In the genomic region with DNA sequence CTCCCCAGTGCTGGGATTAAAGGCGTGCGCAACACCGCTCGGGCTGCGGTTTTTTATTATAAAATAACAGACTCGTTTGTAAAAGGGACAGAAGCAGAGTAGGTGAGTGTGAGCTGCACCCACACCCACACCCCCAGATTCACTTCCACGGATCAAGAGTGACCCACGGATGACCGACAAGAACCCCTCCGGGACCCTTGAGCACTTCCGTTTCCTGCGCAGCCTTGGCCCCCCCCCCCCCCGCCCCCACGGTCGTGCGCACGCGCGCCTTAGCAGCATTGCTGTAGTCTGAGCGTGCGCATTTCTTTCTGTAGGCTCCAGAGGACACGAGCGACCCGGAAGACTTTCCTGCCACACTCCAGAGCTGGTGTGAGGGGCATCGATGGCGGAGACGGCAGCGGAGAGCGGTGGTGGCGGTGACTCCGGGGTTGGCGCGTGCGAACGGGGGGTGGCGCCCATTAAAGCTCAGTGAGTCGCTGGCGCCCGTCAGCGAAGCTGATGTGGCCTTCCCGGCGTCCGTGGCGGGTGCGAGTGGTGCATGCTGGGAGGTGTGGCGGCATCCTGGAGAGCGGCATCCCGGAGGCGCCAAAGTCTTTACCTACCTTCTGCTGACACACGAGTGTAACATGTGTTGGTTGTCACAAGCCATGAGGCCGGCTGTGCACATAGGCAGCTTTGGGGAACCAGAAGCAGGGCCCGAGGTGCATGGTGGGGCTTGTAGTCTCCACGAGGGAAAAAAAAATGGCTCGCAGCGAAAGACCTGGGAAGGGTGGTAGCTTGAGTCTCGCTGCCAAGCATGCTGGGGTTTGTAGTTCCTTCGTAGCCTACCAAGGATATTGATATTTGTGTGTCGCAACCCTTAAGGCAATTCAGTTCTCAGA, we compare ENCODE assay signal across 8 mouse cellular contexts. TPM values are rescaled to one million over a fixed set of nuclear protein-coding genes. Genes with fewer than 3 reads are reported as not detected.
DNase-seq lines count a peak whose midpoint lies in the region; ATAC-seq lines count a peak whose summit lies in the region.

A gene (plus strand): TSS at position 284 of the 881 bp plus-strand sequence.

- peaks cover 13% of the 10 kb centered on the region for H3K27me3 ChIP-seq in hindbrain, embryonic 13.5 days

- peaks cover 29% of the 10 kb centered on the region for H3K4me1 ChIP-seq in hindbrain, embryonic 13.5 days (replicated peaks)

- H3K36me3 ChIP-seq in hindbrain, embryonic 13.5 days, result peaks cover 34% of the 10 kb centered on the region

- H3K27ac ChIP-seq in hindbrain, embryonic 13.5 days, result peak within 1 kb of the TSS; percentile 96

- peak; percentile 95 for DNase-seq in NIH3T3 (ENCODE audit: low read depth)
- DNase-seq in cerebellum, postnatal 14 days, result peak; percentile 89 to 92
- peak; percentile 83 to 86 for DNase-seq in frontal cortex, postnatal 14 days (ENCODE audit: low spot score in 2 of 2)
- peak; percentile 92 to 93 for DNase-seq in layer of hippocampus, postnatal 36 days
- DNase-seq in lung, postnatal 36 days, result peak; percentile 95
- DNase-seq in retina, postnatal 1 day, result peak; percentile 94
- peak; percentile 85 to 98 for DNase-seq in urinary bladder, adult 18-20 months (ENCODE audit: low spot score in 2 of 2)

- H3K9ac ChIP-seq in hindbrain, embryonic 13.5 days, result peak within 1 kb of the TSS; percentile 85

- peak; percentile 84 for ATAC-seq in hindbrain, embryonic 13.5 days (ENCODE audit: low FRiP score)

- WGBS in hindbrain, embryonic 13.5 days, result 3% methylated on average over 57 of the region's 58 CpGs

- H3K9me3 ChIP-seq in hindbrain, embryonic 13.5 days, result no peaks in the 10 kb centered on the region

- H3K4me3 ChIP-seq in hindbrain, embryonic 13.5 days, result peak within 1 kb of the TSS; percentile 69

- H3K4me2 ChIP-seq in hindbrain, embryonic 13.5 days, result peak within 1 kb of the TSS; percentile 62

RNA-seq across cellular contexts. Expression of the gene that starts here (rescaled TPM):
- polyA plus RNA-seq in hindbrain, embryonic 13.5 days (2015; fragmentation: Nextera tagmentation; extraction: Ambion mirVana), result 67.1 and 68.7 TPM in 2 replicates
- total RNA-seq in layer of hippocampus, postnatal 36 days (2021), result 10 to 100 TPM; 68.6 to 71.1 TPM

Comparison
In these comparisons a context has a peak if more than half of its experiments do, and no peak if none do; other contexts are left out.
1. Peak in every context shown above with its lines: DNase-seq, ATAC-seq, H3K4me3 ChIP-seq and H3K27ac ChIP-seq.